Mouse (Mus musculus) kidney, embryonic 14.5 days (tissue): ENCODE results near the gene Slc25a54. TPM values are rescaled to one million over a fixed set of nuclear protein-coding genes. Genes with fewer than 3 reads are reported as not detected.
A peak's percentile ranks its signal among the peaks of the same experiment; 100 is the strongest.

Source experiments
- ATAC-seq: fragments of 200-750 bp; cut with Nextera tagmentation; 2 replicates; pipeline ENCODE4 v1.8.0; 2017; ENCODE audit warnings: moderate number of reproducible peaks, mild to moderate bottlenecking, moderate TSS enrichment, moderate library complexity; ENCODE audit not compliant: low FRiP score, low TSS enrichment
- H3K27ac ChIP-seq: fragments of 300-500 bp; sonication (generic); 2 replicates; pipeline ENCODE4 v1.5.1; 2014; ENCODE audit warnings: low read depth, mild to moderate bottlenecking, low read length, moderate library complexity, mixed read lengths
- H3K27me3 ChIP-seq: fragments of 300-500 bp; sonication (generic); 2 replicates; pipeline ENCODE4 v1.6.1; 2014; ENCODE audit warnings: mild to moderate bottlenecking, low read length; ENCODE audit not compliant: control insufficient read depth, insufficient read depth
- H3K36me3 ChIP-seq: fragments of 300-500 bp; sonication (generic); 2 replicates; pipeline ENCODE4 v1.6.1; 2014; ENCODE audit warnings: low read length, mixed read lengths; ENCODE audit not compliant: control insufficient read depth, insufficient read depth
- H3K4me1 ChIP-seq: fragments of 300-500 bp; sonication (generic); 2 replicates; pipeline ENCODE4 v1.6.1; 2014; ENCODE audit warnings: low read length, mixed read lengths; ENCODE audit not compliant: control insufficient read depth, insufficient read depth
- H3K4me2 ChIP-seq: fragments of 300-500 bp; sonication (generic); replicated peaks from 2 replicates; pipeline ENCODE4 v1.6.1; 2014; ENCODE audit warnings: low read depth, mild to moderate bottlenecking, low read length
- H3K4me3 ChIP-seq: fragments of 300-500 bp; sonication (generic); 2 replicates; pipeline ENCODE4 v1.5.1; 2014; ENCODE audit warnings: mild to moderate bottlenecking, low read length
- H3K9ac ChIP-seq: fragments of 300-500 bp; sonication (generic); 2 replicates; pipeline ENCODE4 v1.6.1; 2014; ENCODE audit warnings: low read depth, mild to moderate bottlenecking, low read length, moderate library complexity
- H3K9me3 ChIP-seq: fragments of 300-500 bp; sonication (generic); 2 replicates; pipeline ENCODE4 v1.6.1; 2016; ENCODE audit warnings: low read length; ENCODE audit not compliant: control insufficient read depth
- WGBS: fragments of 180-500 bp; shearing (Covaris S2); extraction: QIAGEN DNeasy Blood & Tissue Kit; methylation state at CpG from one replicate; pipeline ENCODE4 v1.1.7; 2014; 5-methylcytosine and 5-hydroxymethylcytosine counted together
- polyA plus RNA-seq: library from polyadenylated mRNA; unstranded; fragments of >200 nt; fragmentation: Nextera tagmentation; extraction: Ambion mirVana; gene quantifications from 2 replicates; pipeline ENCODE4 v1.2.1, GENCODE M21; 2014

The Slc25a54 gene
- polyA plus RNA-seq, 1 experiment from 2014 or later: not detected

GRCm38 (mm10) chr3:109119562-109119961 is 39.3 kb downstream of the Slc25a54 start:
- H3K4me2 ChIP-seq: no peak overlapping the region
- no peaks in the 10 kb centered on the region for H3K27me3 ChIP-seq
- H3K4me1 ChIP-seq: peaks cover 9% of the 10 kb centered on the region; the same call in 1 of the 2 replicates
- no peaks in the 10 kb centered on the region for H3K36me3 ChIP-seq
- no peak for ATAC-seq
- whole genome bisulfite sequencing: 83% methylated on average over 5 of the region's 5 CpGs
- H3K27ac ChIP-seq: no peak overlapping the region
- no peaks in the 10 kb centered on the region for H3K9me3 ChIP-seq
- H3K9ac ChIP-seq: no peak overlapping the region
- no peak overlapping the region for H3K4me3 ChIP-seq

- no peaks in the 10 kb centered on the region for H3K9me3 ChIP-seq
- H3K4me1 ChIP-seq: peaks cover 9% of the 10 kb centered on the region; the same call in 1 of the 2 replicates
- 74% methylated on average over 5 of the region's 5 CpGs for WGBS
- no peak overlapping the region for H3K4me3 ChIP-seq
- no peaks in the 10 kb centered on the region for H3K36me3 ChIP-seq
- H3K4me2 ChIP-seq: no peak overlapping the region
- ATAC-seq: no peak
- no peaks in the 10 kb centered on the region for H3K27me3 ChIP-seq
- H3K9ac ChIP-seq: no peak overlapping the region
- H3K27ac ChIP-seq: no peak overlapping the region
Observed at GRCm38 (mm10) chr3:109119973-109120372, 39.7 kb downstream of the Slc25a54 start.

- Histone ChIP-seq H3K4me3 (peak within 1 kb of the TSS; percentile 56), H3K27ac (peak within 1 kb of the TSS; percentile 57; the same call in 1 of the 2 replicates), H3K27me3 (no peaks in the 10 kb centered on the region), H3K4me2 (peak within 1 kb of the TSS; percentile 46), H3K9me3 (no peaks in the 10 kb centered on the region), H3K4me1 (peaks cover 12% of the 10 kb centered on the region; the same call in 1 of the 2 replicates), H3K36me3 (no peaks in the 10 kb centered on the region; the same call in 1 of the 2 replicates), H3K9ac (peak within 1 kb of the TSS; percentile 67)
- 2% methylated on average over 25 of the region's 49 CpGs for WGBS
- peak; percentile 95 for ATAC-seq
Observed at GRCm38 (mm10) chr3:109122641-109123530, 42.6 kb downstream of the Slc25a54 start, which contains the start of gene Slc25a24. Gene Slc25a24 (plus strand): TSS chr3:109123149.

GRCm38 (mm10) chr3:109123531-109123981 is 43.3 kb downstream of the Slc25a54 start:
- peak overlapping the region; percentile 46 for H3K4me2 ChIP-seq
- H3K36me3 ChIP-seq: no peaks in the 10 kb centered on the region; the same call in 1 of the 2 replicates
- peaks cover 12% of the 10 kb centered on the region; the same call in 1 of the 2 replicates for H3K4me1 ChIP-seq
- no peaks in the 10 kb centered on the region for H3K9me3 ChIP-seq
- H3K9ac ChIP-seq: peak overlapping the region; percentile 67
- peak; percentile 4; the same call in 1 of the 2 replicates for ATAC-seq
- peak overlapping the region; percentile 57; the same call in 1 of the 2 replicates for H3K27ac ChIP-seq
- peak overlapping the region; percentile 56 for H3K4me3 ChIP-seq
- H3K27me3 ChIP-seq: no peaks in the 10 kb centered on the region
- WGBS: 3% methylated on average over 8 of the region's 8 CpGs

GRCm38 (mm10) chr3:109124091-109124490 is 43.8 kb downstream of the Slc25a54 start:
- H3K4me2 ChIP-seq: peak overlapping the region; percentile 46
- H3K4me1 ChIP-seq: peaks cover 12% of the 10 kb centered on the region; the same call in 1 of the 2 replicates
- no peaks in the 10 kb centered on the region for H3K27me3 ChIP-seq
- H3K9ac ChIP-seq: no peak overlapping the region
- ATAC-seq: no peak
- H3K36me3 ChIP-seq: no peaks in the 10 kb centered on the region; the same call in 1 of the 2 replicates
- H3K4me3 ChIP-seq: peak overlapping the region; percentile 56; the same call in 1 of the 2 replicates
- WGBS: 40% methylated on average over 4 of the region's 4 CpGs
- no peak overlapping the region for H3K27ac ChIP-seq
- H3K9me3 ChIP-seq: no peaks in the 10 kb centered on the region

GRCm38 (mm10) chr3:109125531-109125930 is 45.3 kb downstream of the Slc25a54 start:
- no peaks in the 10 kb centered on the region for H3K27me3 ChIP-seq
- no peaks in the 10 kb centered on the region for H3K9me3 ChIP-seq
- no peaks in the 10 kb centered on the region; the same call in 1 of the 2 replicates for H3K36me3 ChIP-seq
- no peak overlapping the region for H3K27ac ChIP-seq
- no peak overlapping the region for H3K4me2 ChIP-seq
- WGBS: 68% methylated on average over 6 of the region's 6 CpGs
- H3K4me1 ChIP-seq: peaks cover 12% of the 10 kb centered on the region; the same call in 1 of the 2 replicates
- ATAC-seq: no peak
- H3K4me3 ChIP-seq: no peak overlapping the region
- no peak overlapping the region for H3K9ac ChIP-seq

GRCm38 (mm10) chr3:109129768-109130167 is 49.5 kb downstream of the Slc25a54 start:
- no peak overlapping the region for H3K4me3 ChIP-seq
- no peaks in the 10 kb centered on the region for H3K9me3 ChIP-seq
- H3K27me3 ChIP-seq: no peaks in the 10 kb centered on the region
- no peak for ATAC-seq
- H3K4me1 ChIP-seq: 0 out of 2 replicates have a peak, but pooled peaks cover 3% of the 10 kb centered on the region
- H3K4me2 ChIP-seq: no peak overlapping the region
- H3K9ac ChIP-seq: no peak overlapping the region
- WGBS: 74% methylated on average over 5 of the region's 5 CpGs
- H3K36me3 ChIP-seq: no peaks in the 10 kb centered on the region; the same call in 1 of the 2 replicates
- H3K27ac ChIP-seq: no peak overlapping the region

GRCm38 (mm10) chr3:109132966-109133365 is 52.7 kb downstream of the Slc25a54 start:
- no peaks in the 10 kb centered on the region for H3K9me3 ChIP-seq
- H3K4me1 ChIP-seq: no peaks in the 10 kb centered on the region
- H3K9ac ChIP-seq: no peak overlapping the region
- no peak for ATAC-seq
- 91% methylated on average over 4 of the region's 4 CpGs for WGBS
- H3K27me3 ChIP-seq: no peaks in the 10 kb centered on the region
- H3K27ac ChIP-seq: no peak overlapping the region
- H3K36me3 ChIP-seq: peaks cover 5% of the 10 kb centered on the region; the same call in 1 of the 2 replicates
- no peak overlapping the region for H3K4me2 ChIP-seq
- no peak overlapping the region for H3K4me3 ChIP-seq
